Mouse (Mus musculus): ENCODE results near the gene Ireb2. TPM values are rescaled to one million over a fixed set of nuclear protein-coding genes. Genes with fewer than 3 reads are reported as not detected.
A peak's percentile ranks its signal among the peaks of the same experiment; 100 is the strongest.
"Not testable (repeated sequence)": the region's sequence is repeated elsewhere in the genome, so short reads cannot be mapped to it uniquely, and the experiment has no call there.

The Ireb2 gene
- polyA plus RNA-seq, 1 experiment from 2014 or later: 24.9 TPM

- no peak overlapping the region for H3K4me3 ChIP-seq (replicated peaks)
- H3K27ac ChIP-seq: 0 out of 2 replicates have a peak overlapping the region, but pooled peaks have one; percentile 7
- H3K9me3 ChIP-seq: no peaks in the 10 kb centered on the region
- no peaks in the 10 kb centered on the region for H3K36me3 ChIP-seq
- WGBS: 43% methylated on average over 3 of the region's 3 CpGs
- H3K4me1 ChIP-seq: no peaks in the 10 kb centered on the region
- H3K4me2 ChIP-seq: no peak overlapping the region
- ATAC-seq (ENCODE audit: insufficient read depth, low FRiP score, low read depth): peak; percentile 50
- H3K9ac ChIP-seq: no peak overlapping the region
- no peaks in the 10 kb centered on the region for H3K27me3 ChIP-seq (replicated peaks)
These were observed 18.9 kb upstream of the Ireb2 start for GRCm38 (mm10) chr9:54844556-54845176.

GRCm38 (mm10) chr9:54848203-54848602, 15.4 kb upstream of the Ireb2 start:
- Histone ChIP-seq H3K9me3 (no peaks in the 10 kb centered on the region), H3K27ac (no peak overlapping the region), H3K27me3 (replicated peaks) (no peaks in the 10 kb centered on the region), H3K4me3 (replicated peaks) (no peak overlapping the region), H3K4me2 (no peak overlapping the region), H3K4me1 (no peaks in the 10 kb centered on the region), H3K36me3 (no peaks in the 10 kb centered on the region), H3K9ac (no peak overlapping the region)
- ATAC-seq (ENCODE audit: insufficient read depth, low FRiP score, low read depth): no peak

GRCm38 (mm10) chr9:54853036-54853435, 10.6 kb upstream of the Ireb2 start:
- not testable (repeated sequence) for H3K4me1 ChIP-seq; H3K27me3 ChIP-seq (replicated peaks); ATAC-seq (ENCODE audit: insufficient read depth, low FRiP score, low read depth); H3K9ac ChIP-seq; H3K36me3 ChIP-seq; H3K27ac ChIP-seq; H3K4me2 ChIP-seq; H3K4me3 ChIP-seq (replicated peaks); H3K9me3 ChIP-seq
- WGBS: 57% methylated on average over 6 of the region's 6 CpGs

- WGBS: 45% methylated on average over 4 of the region's 4 CpGs
- Histone ChIP-seq H3K27me3 (replicated peaks) (no peaks in the 10 kb centered on the region), H3K36me3 (no peaks in the 10 kb centered on the region), H3K9ac (no peak overlapping the region), H3K4me3 (replicated peaks) (no peak overlapping the region), H3K4me1 (no peaks in the 10 kb centered on the region), H3K4me2 (no peak overlapping the region), H3K9me3 (no peaks in the 10 kb centered on the region), H3K27ac (no peak overlapping the region)
- ATAC-seq (ENCODE audit: insufficient read depth, low FRiP score, low read depth): no peak
These were observed 10.0 kb upstream of the Ireb2 start for GRCm38 (mm10) chr9:54853619-54854018.

- no peaks in the 10 kb centered on the region for H3K36me3 ChIP-seq
- H3K9ac ChIP-seq: no peak overlapping the region
- 43% methylated on average over 6 of the region's 6 CpGs for WGBS
- no peaks in the 10 kb centered on the region for H3K9me3 ChIP-seq
- H3K27ac ChIP-seq: no peak overlapping the region
- H3K4me1 ChIP-seq: no peaks in the 10 kb centered on the region
- no peak overlapping the region for H3K4me2 ChIP-seq
- H3K4me3 ChIP-seq (replicated peaks): no peak overlapping the region
- no peaks in the 10 kb centered on the region for H3K27me3 ChIP-seq (replicated peaks)
- no peak for ATAC-seq (ENCODE audit: insufficient read depth, low FRiP score, low read depth)
These were observed 8.0 kb upstream of the Ireb2 start for GRCm38 (mm10) chr9:54855638-54856037.

- no peaks in the 10 kb centered on the region for H3K36me3 ChIP-seq
- H3K4me1 ChIP-seq: no peaks in the 10 kb centered on the region
- no peaks in the 10 kb centered on the region for H3K27me3 ChIP-seq (replicated peaks)
- ATAC-seq (ENCODE audit: insufficient read depth, low FRiP score, low read depth): no peak
- no peaks in the 10 kb centered on the region for H3K9me3 ChIP-seq
- H3K4me2 ChIP-seq: no peak overlapping the region
- WGBS: 78% methylated on average over 6 of the region's 6 CpGs
- no peak overlapping the region for H3K27ac ChIP-seq
- no peak overlapping the region for H3K4me3 ChIP-seq (replicated peaks)
- no peak overlapping the region for H3K9ac ChIP-seq
These were observed 7.5 kb upstream of the Ireb2 start for GRCm38 (mm10) chr9:54856121-54856520.

- Histone ChIP-seq H3K9ac (no peak overlapping the region), H3K36me3 (no peaks in the 10 kb centered on the region), H3K27me3 (replicated peaks) (no peaks in the 10 kb centered on the region), H3K4me1 (no peaks in the 10 kb centered on the region), H3K9me3 (no peaks in the 10 kb centered on the region), H3K4me2 (no peak overlapping the region), H3K27ac (no peak overlapping the region), H3K4me3 (replicated peaks) (no peak overlapping the region)
- WGBS: 22% methylated on average over 3 of the region's 3 CpGs
- no peak for ATAC-seq (ENCODE audit: insufficient read depth, low FRiP score, low read depth)
These were observed 6.1 kb upstream of the Ireb2 start for GRCm38 (mm10) chr9:54857474-54857873.

- Histone ChIP-seq H3K9ac (no peak overlapping the region), H3K27me3 (replicated peaks) (no peaks in the 10 kb centered on the region), H3K4me2 (no peak overlapping the region), H3K9me3 (no peaks in the 10 kb centered on the region), H3K4me1 (peaks cover 4% of the 10 kb centered on the region), H3K4me3 (replicated peaks) (no peak overlapping the region), H3K36me3 (peaks cover under 1% of the 10 kb centered on the region), H3K27ac (no peak overlapping the region)
- WGBS: 86% methylated on average over 7 of the region's 7 CpGs
- no peak for ATAC-seq (ENCODE audit: insufficient read depth, low FRiP score, low read depth)
These were observed 3.1 kb upstream of the Ireb2 start for GRCm38 (mm10) chr9:54860526-54860925.

- Histone ChIP-seq H3K9ac (no peak overlapping the region), H3K27me3 (replicated peaks) (no peaks in the 10 kb centered on the region), H3K9me3 (no peaks in the 10 kb centered on the region), H3K4me3 (replicated peaks) (no peak overlapping the region), H3K27ac (no peak overlapping the region), H3K36me3 (0 out of 2 replicates have a peak, but pooled peaks cover 7% of the 10 kb centered on the region), H3K4me2 (no peak overlapping the region), H3K4me1 (no peaks in the 10 kb centered on the region)
- WGBS: 96% methylated on average over 1 of the region's 1 CpGs
- no peak for ATAC-seq (ENCODE audit: insufficient read depth, low FRiP score, low read depth)
These were observed 15.2 kb downstream of the Ireb2 start for GRCm38 (mm10) chr9:54878759-54879158.

GRCm38 (mm10) chr9:54892111-54892510, 28.5 kb downstream of the Ireb2 start:
- Histone ChIP-seq H3K9me3 (no peaks in the 10 kb centered on the region), H3K4me2 (no peak overlapping the region), H3K4me3 (replicated peaks) (no peak overlapping the region), H3K4me1 (no peaks in the 10 kb centered on the region), H3K27me3 (replicated peaks) (no peaks in the 10 kb centered on the region), H3K27ac (no peak overlapping the region), H3K9ac (no peak overlapping the region), H3K36me3 (peaks cover 11% of the 10 kb centered on the region)
- no peak for ATAC-seq (ENCODE audit: insufficient read depth, low FRiP score, low read depth)
- WGBS: 79% methylated on average over 4 of the region's 4 CpGs

- Histone ChIP-seq H3K9me3 (no peaks in the 10 kb centered on the region), H3K36me3 (peaks cover 24% of the 10 kb centered on the region), H3K27me3 (replicated peaks) (no peaks in the 10 kb centered on the region), H3K27ac (no peak overlapping the region), H3K4me3 (replicated peaks) (no peak overlapping the region), H3K4me1 (no peaks in the 10 kb centered on the region), H3K9ac (no peak overlapping the region), H3K4me2 (no peak overlapping the region)
- WGBS: 83% methylated on average over 3 of the region's 3 CpGs
- no peak for ATAC-seq (ENCODE audit: insufficient read depth, low FRiP score, low read depth)
These were observed 33.5 kb downstream of the Ireb2 start for GRCm38 (mm10) chr9:54897097-54897496.

- Histone ChIP-seq H3K4me3 (replicated peaks) (no peak overlapping the region), H3K4me1 (no peaks in the 10 kb centered on the region), H3K27ac (no peak overlapping the region), H3K36me3 (peaks cover 16% of the 10 kb centered on the region), H3K4me2 (no peak overlapping the region), H3K9me3 (no peaks in the 10 kb centered on the region), H3K27me3 (replicated peaks) (no peaks in the 10 kb centered on the region), H3K9ac (no peak overlapping the region)
- ATAC-seq (ENCODE audit: insufficient read depth, low FRiP score, low read depth): no peak
- 73% methylated on average over 5 of the region's 5 CpGs for WGBS
These were observed 45.9 kb downstream of the Ireb2 start for GRCm38 (mm10) chr9:54909446-54909845.

- no peak for ATAC-seq (ENCODE audit: insufficient read depth, low FRiP score, low read depth)
- WGBS: 63% methylated on average over 7 of the region's 7 CpGs
- no peak overlapping the region for H3K4me3 ChIP-seq (replicated peaks)
- H3K36me3 ChIP-seq: no peaks in the 10 kb centered on the region
- H3K4me2 ChIP-seq: no peak overlapping the region
- no peaks in the 10 kb centered on the region for H3K9me3 ChIP-seq
- H3K9ac ChIP-seq: no peak overlapping the region
- H3K27me3 ChIP-seq (replicated peaks): no peaks in the 10 kb centered on the region
- no peaks in the 10 kb centered on the region for H3K4me1 ChIP-seq
- H3K27ac ChIP-seq: no peak overlapping the region
These were observed 52.0 kb downstream of the Ireb2 start for GRCm38 (mm10) chr9:54915576-54915975.
